Mouse (Mus musculus): ENCODE measurements around the gene Agmo. TPM values are rescaled to one million over a fixed set of nuclear protein-coding genes. Genes with fewer than 3 reads are reported as not detected.

The Agmo gene
- polyA plus RNA-seq, 2 experiments from 2014 or later, result 0.62 to 1.4 TPM

DNA sequence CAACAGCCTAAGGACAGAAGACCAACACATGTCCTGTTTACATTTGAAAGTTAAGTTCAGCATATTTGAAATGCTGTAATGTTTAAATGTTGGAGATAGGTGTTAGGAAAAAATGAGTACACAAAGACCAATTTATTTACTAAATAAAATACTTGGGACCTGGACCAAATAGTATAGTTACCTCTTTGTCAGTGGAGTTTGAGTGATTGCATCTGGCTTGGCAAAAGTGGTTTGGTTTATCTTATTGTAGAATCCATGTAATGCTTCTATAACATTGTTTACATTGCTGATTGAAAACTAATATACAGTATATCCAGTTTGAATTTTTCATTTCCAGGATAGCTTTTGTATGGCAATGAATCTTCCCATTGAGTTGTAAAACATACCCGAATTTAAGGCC lies 193.0 kb downstream of the Agmo start:
- ATAC-seq, result no peak

DNA sequence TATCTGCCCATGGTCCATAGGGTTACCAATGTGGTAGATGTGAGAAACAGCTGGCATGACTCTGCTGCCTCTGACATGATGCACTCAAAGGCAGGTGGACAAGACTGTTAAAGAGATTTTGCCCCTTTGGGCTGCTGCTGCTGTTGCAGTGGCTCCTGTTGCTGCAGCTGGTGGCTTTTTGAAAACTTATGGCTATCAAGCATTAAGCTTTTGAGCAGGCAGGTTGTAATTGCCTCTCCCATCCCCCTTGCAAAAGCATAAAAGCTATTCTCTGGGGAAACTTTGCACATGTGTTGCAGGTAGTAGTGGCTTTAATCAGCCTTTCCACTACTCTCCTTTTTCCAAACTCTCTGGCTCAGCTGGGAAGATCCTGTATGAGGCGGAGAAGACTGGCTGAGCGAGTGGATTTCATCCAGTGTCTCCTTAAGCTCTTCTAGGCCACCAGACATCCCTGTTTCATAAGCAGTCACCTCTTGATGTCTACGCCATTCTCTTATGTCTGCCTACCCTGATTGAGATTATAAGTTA lies 201.1 kb downstream of the Agmo start:
- no peak for ATAC-seq

DNA sequence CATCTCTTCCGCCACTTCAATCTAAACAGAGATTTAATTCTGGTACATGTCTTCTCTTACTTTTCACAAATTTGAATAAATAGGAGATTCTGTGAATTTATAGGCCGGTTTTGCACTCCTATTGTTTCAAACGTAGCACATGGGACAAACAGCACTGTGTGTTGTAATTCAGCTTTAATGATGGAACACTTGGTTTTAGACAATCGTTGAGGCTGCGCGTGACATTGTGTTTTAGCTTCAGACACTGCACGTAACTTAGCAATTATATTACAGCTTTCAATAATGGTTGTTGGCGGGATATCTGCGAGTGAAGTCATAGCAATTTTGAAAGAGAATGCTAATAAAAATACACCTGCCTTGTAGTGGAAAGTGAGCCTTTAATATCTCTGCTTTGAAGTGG lies 203.8 kb downstream of the Agmo start:
- no peak for ATAC-seq

DNA sequence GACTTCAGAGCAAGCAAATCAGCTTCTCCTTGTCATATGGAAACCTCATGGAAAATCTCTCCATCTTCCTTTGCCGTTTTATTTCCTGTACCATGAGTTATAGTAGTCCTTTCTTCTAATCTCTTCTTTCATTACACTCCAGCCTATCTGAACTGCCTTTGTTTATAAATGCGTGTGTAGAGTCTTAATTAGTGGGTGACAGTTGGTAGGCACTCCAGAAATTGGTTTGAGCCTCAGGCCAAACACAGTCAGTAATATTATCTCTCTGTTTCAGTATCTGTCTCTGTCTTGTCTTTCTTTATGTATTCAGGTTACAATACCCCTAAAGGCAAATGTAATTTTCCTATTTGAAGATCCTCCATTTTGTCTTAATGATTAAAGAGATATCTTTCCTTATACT lies 208.2 kb downstream of the Agmo start:
- ATAC-seq, result no peak

DNA sequence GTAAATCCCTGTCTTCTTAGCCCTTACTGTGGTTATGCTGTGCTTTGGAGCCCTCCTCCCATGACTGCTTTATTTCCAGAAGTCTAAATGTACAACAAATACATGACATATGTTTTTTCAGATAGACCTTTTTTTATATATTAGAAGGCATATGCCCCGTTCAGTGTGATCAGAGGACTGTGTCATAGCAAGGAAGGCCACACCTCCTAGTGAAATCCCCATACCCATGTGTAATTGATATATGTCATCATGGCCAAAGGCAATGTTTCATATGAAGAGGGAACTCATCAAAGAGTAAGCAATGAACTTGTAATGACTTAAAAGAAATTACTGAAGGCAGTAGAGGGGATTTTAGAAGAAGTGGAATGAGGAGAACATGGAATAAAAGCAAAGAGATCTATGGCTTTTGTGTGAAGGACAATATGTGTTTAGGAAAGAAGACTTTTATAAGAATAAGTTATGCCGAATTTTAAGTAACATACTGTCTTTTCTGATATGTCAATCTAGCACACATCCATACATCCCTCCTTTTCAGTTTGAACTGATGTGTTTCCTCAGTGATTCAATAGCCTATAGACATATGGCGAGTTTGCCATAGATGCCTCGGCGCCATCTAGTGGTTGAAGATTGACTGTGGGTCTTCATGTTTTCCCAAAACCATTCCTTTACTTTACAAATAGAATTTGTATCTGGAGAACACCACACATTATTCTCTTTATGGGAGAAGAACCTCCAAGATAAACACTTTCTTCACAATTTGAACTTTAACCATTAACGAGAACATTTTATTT lies 209.1 kb downstream of the Agmo start:
- ATAC-seq, result no peak

DNA sequence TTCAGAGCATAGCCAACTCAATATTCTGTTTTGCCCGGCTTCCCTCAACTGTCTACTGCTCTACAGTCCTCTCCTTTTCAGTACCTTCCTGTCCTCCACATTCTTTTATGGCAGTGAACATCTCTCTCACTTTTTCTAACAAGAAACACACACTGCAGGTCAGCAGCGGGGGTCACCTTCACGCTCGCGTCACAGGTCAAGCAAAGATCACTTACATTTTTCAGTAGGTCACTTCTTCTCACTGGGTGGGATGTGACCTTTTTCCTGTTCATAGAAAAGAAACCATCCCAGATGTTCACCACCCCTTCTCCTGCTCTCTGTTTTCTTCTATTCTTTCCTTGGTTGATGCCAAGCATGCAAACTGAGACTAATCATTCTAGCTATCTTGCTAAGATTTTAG lies 230.2 kb downstream of the Agmo start:
- no peak for ATAC-seq

DNA sequence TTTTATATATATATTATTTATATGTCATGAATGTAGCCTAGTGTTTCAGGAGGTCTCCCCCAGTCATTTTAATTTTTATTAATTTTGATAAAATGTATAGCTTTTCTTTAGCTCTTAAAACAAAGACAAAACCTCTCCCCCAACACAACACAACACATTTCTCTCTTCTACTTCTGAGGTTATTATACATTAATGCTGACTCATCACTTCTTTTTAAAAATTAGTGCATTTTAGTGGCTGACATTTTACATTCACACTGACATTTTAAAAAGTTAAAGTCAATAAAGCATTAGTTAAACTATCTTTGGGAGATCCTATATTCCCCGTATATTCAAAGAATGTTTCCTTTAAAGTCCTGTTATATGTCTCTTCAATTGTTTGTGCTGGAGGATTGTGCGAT lies 235.4 kb downstream of the Agmo start:
- no peak for ATAC-seq

DNA sequence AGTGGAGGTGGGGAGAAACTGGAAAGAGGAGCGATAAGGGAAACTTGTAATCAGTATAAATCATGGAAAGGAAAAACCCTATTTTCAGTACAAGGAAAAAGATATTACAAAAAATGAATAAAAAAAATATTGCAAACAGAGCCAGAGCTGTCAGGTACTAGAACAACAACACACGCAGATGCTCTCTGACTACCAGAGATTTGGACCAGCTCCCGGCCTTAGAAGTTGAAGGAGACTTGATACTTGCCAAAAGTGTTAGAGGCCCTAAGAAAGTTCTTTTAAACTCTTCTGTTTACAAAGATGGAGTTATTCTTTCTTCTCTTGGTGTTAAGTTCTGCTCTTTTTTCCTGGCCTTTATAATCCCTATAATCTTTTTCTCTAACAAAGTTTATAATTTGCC lies 246.6 kb downstream of the Agmo start:
- no peak for ATAC-seq

DNA sequence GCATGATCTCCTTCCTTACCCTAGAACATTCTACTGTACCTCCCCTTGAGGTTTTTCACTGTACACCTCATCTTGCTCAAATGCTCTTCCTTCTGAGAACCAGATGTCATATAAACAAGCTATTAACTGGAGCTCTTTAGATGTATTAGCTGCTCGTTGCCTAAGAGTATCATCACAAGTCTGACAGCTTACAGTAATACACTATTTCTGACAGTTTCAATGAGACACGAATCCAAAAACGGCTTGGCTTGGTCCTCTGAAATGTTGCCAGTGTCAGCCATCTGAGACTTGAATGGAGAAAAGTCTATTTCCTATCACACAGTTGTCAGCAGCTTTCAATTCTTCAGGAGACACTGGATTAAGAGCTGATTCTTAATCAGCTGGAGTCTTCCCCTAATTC lies 257.4 kb downstream of the Agmo start:
- ATAC-seq, result no peak

DNA sequence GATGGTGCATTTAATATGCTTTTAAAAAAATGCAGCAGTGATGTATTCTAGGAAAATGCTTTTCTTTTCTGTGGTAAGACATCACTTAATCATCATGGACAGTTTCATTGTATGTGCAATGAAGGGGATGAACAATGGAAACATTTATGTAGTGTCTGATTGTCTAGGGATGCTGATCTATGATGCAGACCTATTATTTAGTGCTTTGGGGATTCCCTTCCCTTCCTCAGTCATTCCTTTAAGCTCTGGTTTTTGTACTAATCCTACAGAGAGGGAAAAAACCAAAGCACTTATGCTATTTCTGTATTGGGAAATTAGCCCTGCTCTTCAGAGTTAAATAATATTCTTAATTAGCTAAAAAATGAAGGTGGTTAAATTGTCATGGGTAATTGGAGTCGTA lies 266.0 kb downstream of the Agmo start:
- ATAC-seq, result no peak

DNA sequence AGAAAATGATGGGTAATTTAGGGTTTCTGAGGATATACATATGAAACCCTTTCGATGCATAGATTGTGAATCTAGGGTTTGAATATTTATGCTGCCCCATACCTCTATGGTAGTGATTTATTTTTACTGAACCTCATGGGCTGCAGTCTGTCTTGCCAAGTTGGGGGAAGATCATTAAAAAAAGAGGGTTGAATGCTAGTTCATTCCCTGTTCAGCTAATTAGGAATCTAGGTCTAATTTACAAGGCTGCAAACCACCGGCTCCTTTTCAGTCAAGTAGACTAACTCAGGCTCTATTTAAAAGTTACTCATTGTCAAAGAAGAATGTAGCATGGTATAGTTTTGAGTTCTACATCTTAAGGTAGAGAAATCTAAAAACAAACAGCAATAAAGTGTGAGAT lies 266.4 kb downstream of the Agmo start:
- no peak for ATAC-seq

DNA sequence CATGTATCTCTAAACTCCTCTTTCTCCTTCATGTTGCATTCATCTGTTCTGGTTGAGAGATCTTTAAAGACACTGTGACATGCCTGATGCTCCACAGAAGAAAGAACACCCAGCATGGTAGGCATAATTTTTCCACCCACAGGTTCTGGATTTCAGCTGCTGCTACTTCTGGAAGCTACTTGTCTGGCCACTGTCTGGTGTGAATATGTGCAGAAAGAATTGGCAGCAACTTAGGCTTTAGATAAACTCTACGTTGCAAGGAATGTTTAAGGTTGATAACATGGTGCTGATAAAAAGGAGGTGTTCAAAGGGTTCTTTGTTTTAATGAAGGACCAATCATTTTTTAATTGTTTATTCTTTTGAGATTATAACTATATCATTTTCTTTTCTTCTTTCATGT lies 280.3 kb downstream of the Agmo start:
- ATAC-seq, result no peak

DNA sequence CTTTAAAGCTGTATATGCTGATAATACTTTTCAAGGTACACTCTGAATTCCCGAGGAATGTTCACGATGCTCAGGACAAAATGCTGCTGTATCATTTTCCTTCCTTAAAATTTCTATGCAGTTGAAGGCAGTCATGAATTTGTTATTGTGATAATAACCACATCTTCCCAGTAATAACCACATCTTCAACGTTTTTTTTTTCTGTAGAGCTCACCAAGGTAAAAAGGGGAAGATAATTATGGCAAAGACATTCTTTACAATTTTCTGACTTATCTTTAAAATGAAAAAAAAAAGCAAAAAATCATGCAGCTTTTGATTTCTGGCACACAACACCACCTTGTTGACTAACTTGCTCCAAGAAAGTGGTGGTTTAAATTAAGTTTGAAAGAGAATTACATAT lies 283.2 kb downstream of the Agmo start:
- no peak for ATAC-seq

DNA sequence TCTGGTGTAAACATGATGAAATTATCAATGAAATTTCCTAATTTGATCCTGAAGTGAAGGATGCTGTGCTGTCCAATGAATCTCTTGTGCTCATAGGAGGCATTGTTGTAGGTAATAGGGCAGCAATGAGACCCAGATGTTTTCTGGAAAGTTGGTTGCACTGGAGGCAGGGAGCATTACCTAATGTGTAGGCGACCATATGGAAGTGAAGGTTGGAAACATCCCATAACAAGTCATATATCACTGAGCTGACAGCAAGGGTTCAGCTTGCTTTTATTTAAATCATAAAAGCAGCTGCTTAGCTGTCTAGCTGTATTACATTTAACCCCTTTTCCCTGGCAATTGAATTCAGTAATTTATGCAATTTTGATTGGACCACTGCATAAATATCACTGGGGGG lies 299.6 kb downstream of the Agmo start:
- ATAC-seq, result no peak

DNA sequence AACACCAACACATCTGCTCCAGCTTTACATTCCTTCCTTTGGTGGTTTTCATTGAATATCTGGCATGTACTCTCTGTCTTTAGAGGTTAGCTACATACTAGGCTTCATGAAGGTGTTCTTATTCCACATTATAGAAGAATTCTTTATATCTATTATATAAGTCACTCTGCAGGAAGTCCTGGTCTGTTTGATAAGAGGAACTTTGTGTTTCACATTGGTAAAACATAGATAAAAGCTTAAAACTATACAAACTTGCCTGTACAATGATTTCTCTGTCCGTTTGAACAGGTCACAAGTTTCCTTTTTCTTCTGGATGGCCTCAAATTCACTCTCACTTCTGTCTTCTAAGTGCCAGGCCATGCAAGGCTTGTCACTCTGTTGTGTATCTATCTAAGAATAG lies 316.8 kb downstream of the Agmo start:
- ATAC-seq, result no peak

DNA sequence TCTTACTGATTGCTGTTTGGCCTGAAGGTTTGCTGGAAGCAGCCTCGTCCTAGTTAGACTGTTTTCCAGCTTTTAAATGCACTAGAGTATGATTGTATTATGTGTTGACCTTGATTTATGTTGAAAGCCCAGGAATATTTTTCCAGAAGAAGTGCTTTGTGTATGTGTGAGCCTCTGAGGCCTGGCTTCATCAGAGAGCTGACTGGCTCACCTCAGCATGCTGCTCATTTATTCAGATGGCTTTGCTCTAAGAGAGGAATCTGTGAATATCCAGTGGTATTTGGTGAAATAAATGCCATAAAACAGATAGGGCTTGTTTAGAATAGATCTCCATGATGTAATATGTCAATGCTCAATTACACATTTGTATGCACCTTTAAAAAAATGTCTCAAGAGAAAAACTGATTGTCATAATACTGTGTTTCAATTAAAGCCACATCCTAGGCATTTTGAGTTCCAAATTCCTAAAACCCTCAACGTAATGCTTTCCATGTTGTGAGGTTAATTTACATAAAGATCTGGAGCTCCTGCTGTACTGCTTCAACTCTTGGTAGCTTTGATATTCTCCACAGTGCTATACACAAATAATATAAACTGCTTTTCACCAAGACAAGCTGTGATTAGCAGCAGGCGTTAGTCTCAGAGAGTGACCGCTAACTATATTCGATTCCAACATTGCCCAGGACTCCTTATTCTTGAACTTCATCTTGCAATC lies 324.6 kb downstream of the Agmo start:
- ATAC-seq, result no peak

DNA sequence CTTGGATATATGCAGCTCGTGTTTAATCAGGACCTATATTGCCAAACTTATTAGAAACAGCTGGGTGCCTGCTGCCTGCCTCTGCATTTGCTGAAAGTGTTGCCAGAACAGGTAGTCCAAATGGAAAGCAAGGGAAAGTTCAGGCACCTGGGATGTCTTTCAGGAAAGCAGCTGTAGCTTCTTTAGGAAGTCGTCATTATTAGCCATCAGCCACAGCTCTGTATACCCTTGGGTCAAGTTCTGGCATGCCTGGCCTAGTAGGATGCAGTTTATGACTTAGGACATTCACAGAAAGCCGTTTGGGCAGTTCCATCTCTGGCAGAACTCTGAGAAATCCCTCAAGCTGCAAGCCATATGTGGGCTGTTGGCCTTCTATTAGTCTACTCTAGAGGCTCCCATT lies 330.5 kb downstream of the Agmo start:
- no peak for ATAC-seq

DNA sequence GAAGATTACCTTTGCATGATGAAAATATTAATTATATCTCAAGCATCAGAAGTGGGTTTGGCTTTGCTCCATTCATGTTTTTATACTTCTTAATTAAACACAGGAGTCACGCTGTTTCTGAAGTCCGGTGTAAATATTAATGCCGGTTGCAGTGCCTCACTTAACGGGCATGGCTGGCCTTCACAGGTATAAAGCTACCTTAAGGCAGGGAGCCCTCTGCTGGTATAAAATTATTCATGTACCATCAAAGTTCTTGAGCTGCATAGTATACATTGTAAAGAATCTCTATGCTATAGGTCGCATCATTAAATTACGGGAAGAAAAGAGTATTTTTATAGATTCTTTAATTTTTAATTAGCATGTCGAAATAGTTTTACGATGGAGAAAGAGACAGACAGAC lies 341.3 kb downstream of the Agmo start:
- ATAC-seq, result no peak

DNA sequence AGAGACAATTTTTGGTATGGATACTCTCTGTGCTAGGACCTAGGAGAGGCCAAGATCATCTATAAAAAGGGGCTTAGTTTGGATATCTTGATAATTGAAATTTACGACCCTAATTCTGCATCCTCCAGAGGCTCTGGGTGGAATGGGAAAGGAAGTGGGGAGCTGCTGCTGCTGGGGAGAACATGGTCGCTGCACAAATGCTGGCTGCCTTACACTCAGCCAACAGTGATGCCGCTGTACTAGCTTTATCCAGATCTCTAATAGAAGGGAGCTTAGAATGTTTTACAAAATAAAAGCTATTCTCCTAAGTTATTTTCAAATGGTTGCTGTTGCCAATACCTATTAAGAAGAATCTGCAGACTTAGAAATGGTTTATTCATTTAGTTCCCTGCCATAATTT lies 351.4 kb downstream of the Agmo start:
- no peak for ATAC-seq

DNA sequence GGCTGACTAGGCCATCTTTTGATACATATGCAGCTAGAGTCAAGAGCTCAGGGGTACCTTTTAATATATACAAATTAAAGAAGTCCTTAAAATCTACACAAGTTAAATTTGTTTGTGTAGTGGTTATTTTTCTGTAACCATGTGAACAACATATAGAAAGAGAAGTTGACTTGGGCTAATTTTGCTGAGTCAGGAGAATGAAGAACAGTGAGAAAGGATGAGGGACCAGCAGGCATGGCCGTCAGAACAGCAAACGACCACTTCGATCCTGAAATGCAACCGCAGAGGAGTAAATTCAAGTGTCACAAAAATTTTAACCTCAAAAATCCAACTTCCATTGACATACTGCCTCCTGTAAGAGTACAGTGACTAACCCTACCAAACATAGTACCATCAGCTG lies 371.4 kb downstream of the Agmo start:
- ATAC-seq, result no peak

DNA sequence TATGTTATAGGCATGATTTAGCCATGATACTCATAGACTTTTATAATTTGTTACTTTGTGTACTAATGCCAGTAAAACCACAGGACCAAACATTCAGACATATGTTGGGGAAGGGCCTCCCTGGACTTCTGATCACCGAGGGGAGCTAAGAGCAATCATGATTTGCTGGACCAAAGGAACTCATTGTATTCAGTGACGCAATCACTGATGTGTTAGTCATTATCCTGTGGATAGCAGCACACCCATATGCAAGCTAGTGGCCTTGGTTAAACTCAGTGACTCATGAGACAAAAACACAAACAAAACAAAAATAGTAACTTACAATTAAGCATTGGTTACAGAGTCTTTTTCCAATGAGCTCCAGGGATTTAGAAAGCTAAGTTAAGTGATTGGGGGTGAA lies 373.3 kb downstream of the Agmo start:
- no peak for ATAC-seq

DNA sequence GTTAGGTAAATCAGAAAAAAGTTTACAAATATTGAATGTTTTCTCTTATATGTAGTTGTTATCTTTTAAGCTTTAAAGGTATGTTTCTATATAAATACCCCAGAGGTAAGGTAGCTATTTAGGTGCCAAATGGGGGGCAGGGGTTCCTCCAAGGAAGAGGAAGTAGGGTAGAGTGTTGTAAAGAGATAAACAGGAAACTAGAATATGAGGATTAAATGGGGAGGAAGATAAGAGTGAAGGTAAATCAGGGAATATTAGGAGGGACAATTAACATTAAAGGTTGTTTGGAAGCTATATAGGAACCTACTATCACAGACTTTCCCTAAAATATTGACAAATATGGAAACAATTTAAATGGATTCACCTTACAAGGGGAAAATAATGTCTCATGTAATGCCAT lies 382.6 kb downstream of the Agmo start:
- no peak for ATAC-seq

Data from CD4-positive, CD25-positive, alpha-beta regulatory T cell, adult 4 months (primary cell).